ENCODE assay signal across 25 mouse cellular contexts in the genomic region with DNA sequence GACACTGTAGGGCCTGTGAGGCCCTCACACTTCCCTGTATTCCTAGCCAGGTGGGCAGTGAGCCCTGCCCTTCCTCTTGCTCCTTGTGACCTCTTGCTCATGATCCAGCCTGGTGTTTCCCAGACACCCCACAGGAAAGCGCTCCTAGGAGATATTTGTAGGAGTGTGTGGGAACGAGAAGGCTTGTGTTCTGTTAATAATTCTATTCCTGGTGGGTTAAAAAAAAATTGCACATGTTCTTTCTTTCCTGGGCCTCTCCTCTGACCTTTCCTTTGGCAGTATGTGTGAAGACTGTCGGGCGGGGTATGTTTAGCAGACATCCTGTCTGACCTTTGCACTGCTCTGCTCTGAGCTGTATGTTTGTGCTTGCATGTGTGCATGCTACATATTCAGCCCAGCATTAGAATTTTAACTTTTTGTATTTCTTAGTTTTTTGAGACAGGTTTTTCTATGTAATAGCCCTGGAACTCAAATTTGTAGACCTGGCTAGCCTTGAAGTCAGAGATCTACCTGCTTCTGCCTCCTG. TPM values are rescaled to one million over a fixed set of nuclear protein-coding genes. Genes with fewer than 3 reads are reported as not detected.
A peak's percentile ranks its signal among the peaks of the same experiment; 100 is the strongest.
DNase-seq lines count a peak whose midpoint lies in the region; ATAC-seq and TF ChIP-seq lines count a peak whose summit lies in the region.
"Had no signal": no experiment of that assay in that cellular context is flagged by ENCODE, and none has a peak within 500 bp of the region (broad histone marks: within the 10 kb centered on the region; RNA-seq: fewer than 3 reads in every experiment).

No protein-coding gene starts in this region.

- no peak for ATAC-seq in hindbrain, embryonic 12.5 days (ENCODE audit: low FRiP score)
- peak; percentile 73 for ATAC-seq in intestine, embryonic 16.5 days
- ATAC-seq in neural tube, embryonic 15.5 days (ENCODE audit: low FRiP score): no peak
- ATAC-seq: activated CD4-positive, CD25-positive, alpha-beta regulatory T cell, adult 4 months; forebrain, embryonic 15.5 days; hindbrain, postnatal 0 days; midbrain, embryonic 15.5 days; Patski had no signal

- WGBS in hindbrain, embryonic 12.5 days: 87% methylated on average over 4 of the region's 4 CpGs
- 85% methylated on average over 4 of the region's 4 CpGs for WGBS in hindbrain, embryonic 10.5 days
- 59% methylated on average over 4 of the region's 4 CpGs for WGBS in intestine, embryonic 16.5 days
- WGBS in neural tube, embryonic 15.5 days: 90% methylated on average over 4 of the region's 4 CpGs

- no peak overlapping the region for H3K4me3 ChIP-seq in gastrocnemius, adult 2 months
- H3K4me3 ChIP-seq in hindbrain, embryonic 12.5 days: no peak overlapping the region
- no peak overlapping the region for H3K4me3 ChIP-seq in hindbrain, embryonic 10.5 days
- H3K4me3 ChIP-seq in intestine, embryonic 16.5 days (ENCODE audit: low read length): no peak overlapping the region
- H3K4me3 ChIP-seq in neural tube, embryonic 15.5 days (replicated peaks): no peak overlapping the region
- H3K4me3 ChIP-seq: embryonic facial prominence, embryonic 12.5 days; forebrain, embryonic 15.5 days; heart, embryonic 10.5 days; megakaryocyte, embryonic 14.5 days; midbrain, embryonic 15.5 days had no signal

- intact Hi-C loops in gastrocnemius, adult 2 months (cut with DNase I): no loop called here
- intact Hi-C loops in gastrocnemius, postnatal 36 days (cut with DNase I): no loop called here

- TF ChIP-seq CTCF in gastrocnemius, adult 2 months (IDR thresholded peaks at IDR 0.05): no peak

- H3K9ac ChIP-seq in hindbrain, embryonic 12.5 days: 0 out of 2 replicates have a peak overlapping the region, but pooled peaks have one; percentile 0
- H3K9ac ChIP-seq in intestine, embryonic 16.5 days (ENCODE audit: low read depth, low read length): no peak overlapping the region
- no peak overlapping the region for H3K9ac ChIP-seq in neural tube, embryonic 15.5 days (replicated peaks)
- H3K9ac ChIP-seq: embryonic facial prominence, embryonic 12.5 days; forebrain, embryonic 15.5 days; liver, embryonic 14.5 days; midbrain, embryonic 15.5 days had no signal

- peaks cover 88% of the 10 kb centered on the region for H3K36me3 ChIP-seq in hindbrain, embryonic 12.5 days
- peaks cover 94% of the 10 kb centered on the region for H3K36me3 ChIP-seq in hindbrain, embryonic 10.5 days
- peaks cover 38% of the 10 kb centered on the region for H3K36me3 ChIP-seq in intestine, embryonic 16.5 days (ENCODE audit: control insufficient read depth, insufficient read depth, low read length)
- peaks cover 84% of the 10 kb centered on the region for H3K36me3 ChIP-seq in neural tube, embryonic 15.5 days

- H3K4me1 ChIP-seq in hindbrain, embryonic 12.5 days: peaks cover 23% of the 10 kb centered on the region
- H3K4me1 ChIP-seq in hindbrain, embryonic 10.5 days (replicated peaks): peaks cover 9% of the 10 kb centered on the region; the same call in 1 of the 2 replicates
- H3K4me1 ChIP-seq in intestine, embryonic 16.5 days (ENCODE audit: control insufficient read depth, insufficient read depth, low read length): peaks cover 8% of the 10 kb centered on the region; the same call in 1 of the 2 replicates
- H3K4me1 ChIP-seq in neural tube, embryonic 15.5 days: no peaks in the 10 kb centered on the region
- H3K4me1 ChIP-seq: embryonic facial prominence, embryonic 12.5 days; heart, embryonic 10.5 days; midbrain, embryonic 15.5 days had no signal

- no peak overlapping the region for H3K4me2 ChIP-seq in hindbrain, embryonic 12.5 days (replicated peaks)
- H3K4me2 ChIP-seq in intestine, embryonic 16.5 days (ENCODE audit: low read depth, low read length): no peak overlapping the region
- H3K4me2 ChIP-seq in neural tube, embryonic 15.5 days: no peak overlapping the region
- H3K4me2 ChIP-seq: embryonic facial prominence, embryonic 12.5 days; forebrain, embryonic 15.5 days; midbrain, embryonic 15.5 days had no signal

- peak overlapping the region; percentile 71 for H3K27ac ChIP-seq in gastrocnemius, adult 2 months
- H3K27ac ChIP-seq in hindbrain, embryonic 12.5 days: no peak overlapping the region
- H3K27ac ChIP-seq in hindbrain, embryonic 10.5 days: no peak overlapping the region
- peak overlapping the region; percentile 71 for H3K27ac ChIP-seq in intestine, embryonic 16.5 days (ENCODE audit: low read length)
- H3K27ac ChIP-seq in neural tube, embryonic 15.5 days (replicated peaks): no peak overlapping the region
- H3K27ac ChIP-seq: embryonic facial prominence, embryonic 12.5 days; forebrain, embryonic 15.5 days; hindbrain, postnatal 0 days; liver, embryonic 14.5 days; midbrain, embryonic 15.5 days had no signal

- H3K9me3 ChIP-seq in hindbrain, embryonic 12.5 days (replicated peaks): no peaks in the 10 kb centered on the region
- H3K9me3 ChIP-seq in hindbrain, embryonic 10.5 days: no peaks in the 10 kb centered on the region
- no peaks in the 10 kb centered on the region for H3K9me3 ChIP-seq in intestine, embryonic 16.5 days (ENCODE audit: control insufficient read depth, low read length)
- H3K9me3 ChIP-seq in neural tube, embryonic 15.5 days (replicated peaks): no peaks in the 10 kb centered on the region
- H3K9me3 ChIP-seq: embryonic facial prominence, embryonic 12.5 days; forebrain, embryonic 15.5 days; heart, embryonic 10.5 days; megakaryocyte, embryonic 14.5 days; midbrain, embryonic 15.5 days had no signal

- DNase-seq in gastrocnemius, adult 2 months: peak; percentile 48
- DNase-seq in gastrocnemius, postnatal 36 days: no peak
- DNase-seq in hindbrain, embryonic 10.5 days (ENCODE audit: low spot score): no peak
- peak; percentile 27 for DNase-seq in CD4-positive, CD25-positive, alpha-beta regulatory T cell, adult 2 months (ENCODE audit: low read depth, low spot score)
- no peak for DNase-seq in frontal cortex, postnatal 10 days (ENCODE audit: low spot score in 2 of 2)
- DNase-seq: adrenal gland, postnatal 25 days; cerebellum, adult 8-10 months; lung, postnatal 14 days; retina, postnatal 1 day; thymus, adult 18-20 months had no signal

- H3K27me3 ChIP-seq in hindbrain, embryonic 12.5 days: no peaks in the 10 kb centered on the region
- H3K27me3 ChIP-seq in hindbrain, embryonic 10.5 days (ENCODE audit: insufficient read depth, poor library complexity, severe bottlenecking): no peaks in the 10 kb centered on the region
- H3K27me3 ChIP-seq in intestine, embryonic 16.5 days (replicated peaks; ENCODE audit: control insufficient read depth, insufficient read depth, low read length): no peaks in the 10 kb centered on the region
- no peaks in the 10 kb centered on the region for H3K27me3 ChIP-seq in neural tube, embryonic 15.5 days (replicated peaks)
- H3K27me3 ChIP-seq: embryonic facial prominence, embryonic 12.5 days; forebrain, embryonic 15.5 days; megakaryocyte, embryonic 14.5 days; midbrain, embryonic 15.5 days; Patski had no signal

RNA-seq across cellular contexts. Expression of a gene that starts 9.1 kb away (rescaled TPM):
- 10 to 100 TPM; 41.1 to 54.8 TPM for total RNA-seq in gastrocnemius, adult 2 months (2021)
- total RNA-seq in gastrocnemius, postnatal 36 days (2021): 10 to 100 TPM; 46.3 to 51.4 TPM
- 152 and 155 TPM in 2 replicates for polyA plus RNA-seq in hindbrain, embryonic 12.5 days (2016; fragmentation: Nextera tagmentation; extraction: Ambion mirVana)
- 207 and 220 TPM in 2 replicates for polyA plus RNA-seq in hindbrain, embryonic 10.5 days (2016; fragmentation: Nextera tagmentation; extraction: Ambion mirVana)
- 371 and 377 TPM in 2 replicates for polyA plus RNA-seq in intestine, embryonic 16.5 days (2015; fragmentation: Nextera tagmentation; extraction: Ambion mirVana)
- 157 and 175 TPM in 2 replicates for polyA plus RNA-seq in neural tube, embryonic 15.5 days (2015; fragmentation: Nextera tagmentation; extraction: Ambion mirVana)

RNA-seq across cellular contexts. Expression of a gene that starts 13.0 kb away (rescaled TPM):
- 10 to 100 TPM; 78.2 to 90.2 TPM for total RNA-seq in gastrocnemius, adult 2 months (2021)
- total RNA-seq in gastrocnemius, postnatal 36 days (2021): 10 to 100 TPM; 73.6 to 77.4 TPM
- polyA plus RNA-seq in hindbrain, embryonic 12.5 days (2016; fragmentation: Nextera tagmentation; extraction: Ambion mirVana): 59.4 and 60.7 TPM in 2 replicates
- 69.0 and 72.5 TPM in 2 replicates for polyA plus RNA-seq in hindbrain, embryonic 10.5 days (2016; fragmentation: Nextera tagmentation; extraction: Ambion mirVana)
- 37.2 and 38.9 TPM in 2 replicates for polyA plus RNA-seq in intestine, embryonic 16.5 days (2015; fragmentation: Nextera tagmentation; extraction: Ambion mirVana)
- polyA plus RNA-seq in neural tube, embryonic 15.5 days (2015; fragmentation: Nextera tagmentation; extraction: Ambion mirVana): 39.2 and 40.1 TPM in 2 replicates

RNA-seq across cellular contexts. Expression of a gene that starts 13.7 kb away (rescaled TPM):
- 100 to 1,000 TPM in 1 of 2 experiments, 10 to 100 TPM in 1; 70.9 to 104 TPM for total RNA-seq in gastrocnemius, adult 2 months (2021)
- total RNA-seq in gastrocnemius, postnatal 36 days (2021): 10 to 100 TPM; 70.6 to 76.1 TPM
- polyA plus RNA-seq in hindbrain, embryonic 12.5 days (2016; fragmentation: Nextera tagmentation; extraction: Ambion mirVana): 124 and 140 TPM in 2 replicates
- 173 and 180 TPM in 2 replicates for polyA plus RNA-seq in hindbrain, embryonic 10.5 days (2016; fragmentation: Nextera tagmentation; extraction: Ambion mirVana)
- 244 and 256 TPM in 2 replicates for polyA plus RNA-seq in intestine, embryonic 16.5 days (2015; fragmentation: Nextera tagmentation; extraction: Ambion mirVana)
- 189 and 193 TPM in 2 replicates for polyA plus RNA-seq in neural tube, embryonic 15.5 days (2015; fragmentation: Nextera tagmentation; extraction: Ambion mirVana)

RNA-seq across cellular contexts. Expression of a gene that starts 18.5 kb away (rescaled TPM):
- total RNA-seq in gastrocnemius, adult 2 months (2021): not detected
- not detected for total RNA-seq in gastrocnemius, postnatal 36 days (2021)
- polyA plus RNA-seq in hindbrain, embryonic 12.5 days (2016; fragmentation: Nextera tagmentation; extraction: Ambion mirVana): 1.5 and 2.4 TPM in 2 replicates
- polyA plus RNA-seq in hindbrain, embryonic 10.5 days (2016; fragmentation: Nextera tagmentation; extraction: Ambion mirVana): 2.1 and 2.9 TPM in 2 replicates
- polyA plus RNA-seq in intestine, embryonic 16.5 days (2015; fragmentation: Nextera tagmentation; extraction: Ambion mirVana): 102 and 109 TPM in 2 replicates
- polyA plus RNA-seq in neural tube, embryonic 15.5 days (2015; fragmentation: Nextera tagmentation; extraction: Ambion mirVana): 0.29 and 4.1 TPM in 2 replicates
- total RNA-seq: adrenal gland, postnatal 25 days; gastrocnemius, adult 8-10 months; hindbrain, postnatal 0 days; layer of hippocampus, postnatal 14 days; left cerebral cortex, postnatal 36 days had no signal
- polyA plus RNA-seq: activated CD4-positive, CD25-positive, alpha-beta regulatory T cell, adult 4 months had no signal

RNA-seq across cellular contexts. Expression of a gene that starts 34.4 kb away (rescaled TPM):
- total RNA-seq in gastrocnemius, adult 2 months (2021): under 1 TPM; 0.15 to 0.20 TPM
- under 1 TPM; 0.17 to 0.33 TPM for total RNA-seq in gastrocnemius, postnatal 36 days (2021)
- 44.2 and 44.5 TPM in 2 replicates for polyA plus RNA-seq in hindbrain, embryonic 12.5 days (2016; fragmentation: Nextera tagmentation; extraction: Ambion mirVana)
- polyA plus RNA-seq in hindbrain, embryonic 10.5 days (2016; fragmentation: Nextera tagmentation; extraction: Ambion mirVana): 30.7 and 31.0 TPM in 2 replicates
- polyA plus RNA-seq in intestine, embryonic 16.5 days (2015; fragmentation: Nextera tagmentation; extraction: Ambion mirVana): 6.5 and 7.3 TPM in 2 replicates
- 18.6 and 19.2 TPM in 2 replicates for polyA plus RNA-seq in neural tube, embryonic 15.5 days (2015; fragmentation: Nextera tagmentation; extraction: Ambion mirVana)

Comparison
In these comparisons a context has a peak if more than half of its experiments do, and no peak if none do; other contexts are left out.
1. DNase-seq: peak in gastrocnemius, adult 2 months (single experiment) and CD4-positive, CD25-positive, alpha-beta regulatory T cell, adult 2 months (single experiment); none in gastrocnemius, postnatal 36 days (0 of 2), hindbrain, embryonic 10.5 days (single experiment) and frontal cortex, postnatal 10 days (0 of 2).
2. H3K27ac ChIP-seq: peak in gastrocnemius, adult 2 months (single experiment) and intestine, embryonic 16.5 days (single experiment); none in hindbrain, embryonic 12.5 days (single experiment), hindbrain, embryonic 10.5 days (single experiment) and neural tube, embryonic 15.5 days (single experiment).